Mouse (Mus musculus) heart, postnatal 4 days (tissue): ENCODE results near the gene Mmp15. TPM values are rescaled to one million over a fixed set of nuclear protein-coding genes. Genes with fewer than 3 reads are reported as not detected.
A peak's percentile ranks its signal among the peaks of the same experiment; 100 is the strongest.
"Not testable (repeated sequence)": the region's sequence is repeated elsewhere in the genome, so short reads cannot be mapped to it uniquely, and the experiment has no call there.

Source experiments
- DNase-seq: peaks from one replicate; pipeline ENCODE4 v3.0.0; 2021
- total RNA-seq, 2 experiments: library from RNA; stranded (reverse); gene quantifications; 2 replicates each; pipeline ENCODE4 v1.2.3; 2021

Gene Mmp15
- total RNA-seq, 2 experiments from 2014 or later: 146 to 149 TPM

GRCm38 (mm10) chr8:95377863-95378291, 25.8 kb downstream of the Mmp15 start:
- DNase-seq: peak; percentile 62

- DNase-seq: not testable (repeated sequence)
Observed at GRCm38 (mm10) chr8:95378928-95379327, 26.9 kb downstream of the Mmp15 start.

- DNase-seq: no peak
Observed at GRCm38 (mm10) chr8:95380953-95381352, 28.9 kb downstream of the Mmp15 start.

GRCm38 (mm10) chr8:95381595-95381994, 29.5 kb downstream of the Mmp15 start:
- no peak for DNase-seq

GRCm38 (mm10) chr8:95384501-95384900, 32.4 kb downstream of the Mmp15 start:
- DNase-seq: no peak

- DNase-seq: no peak
Observed at GRCm38 (mm10) chr8:95386037-95386436, 34.0 kb downstream of the Mmp15 start.

- DNase-seq: no peak
Observed at GRCm38 (mm10) chr8:95387221-95387620, 35.2 kb downstream of the Mmp15 start.

GRCm38 (mm10) chr8:95387936-95388335, 35.9 kb downstream of the Mmp15 start:
- DNase-seq: no peak

GRCm38 (mm10) chr8:95390312-95390711, 38.2 kb downstream of the Mmp15 start:
- DNase-seq: no peak

- DNase-seq: no peak
Observed at GRCm38 (mm10) chr8:95391101-95391500, 39.0 kb downstream of the Mmp15 start.

GRCm38 (mm10) chr8:95392604-95393003, 40.5 kb downstream of the Mmp15 start:
- DNase-seq: no peak

GRCm38 (mm10) chr8:95395186-95395918, 43.3 kb downstream of the Mmp15 start:
- DNase-seq: no peak

GRCm38 (mm10) chr8:95396752-95397151, 44.7 kb downstream of the Mmp15 start:
- no peak for DNase-seq

- DNase-seq: no peak
Observed at GRCm38 (mm10) chr8:95397201-95397600, 45.1 kb downstream of the Mmp15 start.

- no peak for DNase-seq
Observed at GRCm38 (mm10) chr8:95399131-95399530, 47.1 kb downstream of the Mmp15 start.

GRCm38 (mm10) chr8:95401091-95401490, 49.0 kb downstream of the Mmp15 start:
- no peak for DNase-seq

- DNase-seq: peak; percentile 33
Observed at GRCm38 (mm10) chr8:95409518-95409917, 57.5 kb downstream of the Mmp15 start.

GRCm38 (mm10) chr8:95411309-95411972, 59.4 kb downstream of the Mmp15 start:
- peak; percentile 43 for DNase-seq

GRCm38 (mm10) chr8:95422193-95422810, 70.2 kb downstream of the Mmp15 start:
- DNase-seq: peak; percentile 29
